In the genomic region with DNA sequence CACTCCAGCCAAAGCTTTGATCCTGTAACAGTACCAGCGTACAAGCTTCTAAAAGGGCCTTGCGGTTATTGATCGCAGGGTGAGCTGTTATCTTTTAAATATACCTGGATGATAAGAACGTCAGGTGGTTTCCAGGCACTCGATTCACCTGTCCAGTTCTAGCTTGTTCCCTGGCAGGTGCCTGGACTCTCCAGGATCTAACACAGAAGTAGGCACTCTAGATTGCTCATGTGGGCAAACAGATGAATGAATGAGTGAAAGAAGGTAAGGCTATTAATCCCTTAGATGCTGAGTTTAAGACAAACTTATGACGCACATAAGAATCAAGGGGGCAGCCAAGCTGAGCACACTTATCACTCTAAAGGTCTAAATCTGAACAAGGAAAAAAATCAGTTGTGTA, we compare ENCODE assay signal across 21 mouse cellular contexts.
A peak's percentile ranks its signal among the peaks of the same experiment; 100 is the strongest.
DNase-seq lines count a peak whose midpoint lies in the region; ATAC-seq and TF ChIP-seq lines count a peak whose summit lies in the region.
"Had no signal": no experiment of that assay in that cellular context is flagged by ENCODE, and none has a peak within 500 bp of the region (broad histone marks: within the 10 kb centered on the region; RNA-seq: fewer than 3 reads in every experiment).

No protein-coding gene starts in this region.

- no peak for TF ChIP-seq POLR2A in kidney, adult 2 months (IDR thresholded peaks at IDR 0.05; ENCODE audit: low read depth, low read length)

- no peak for DNase-seq in kidney, adult 2 months
- no peak for DNase-seq in kidney, postnatal 36 days
- peak; percentile 49 for DNase-seq in lung, postnatal 25 days (ENCODE audit: low spot score)
- DNase-seq in lung, postnatal 10 days, result no peak
- peak; percentile 34 for DNase-seq in stomach, postnatal 0 days (ENCODE audit: low spot score)
- no peak for DNase-seq in thymus, postnatal 10 days (ENCODE audit: low spot score in 2 of 2)
- DNase-seq: adrenal gland, postnatal 25 days; cerebellum, adult 9-10 months; forebrain, postnatal 0 days; gastrocnemius, postnatal 36 days; liver, embryonic 13.5 days; spleen, adult 18-20 months; thymus, postnatal 14 days had no signal

- no peak overlapping the region for H3K9ac ChIP-seq in intestine, postnatal 0 days (ENCODE audit: low read depth, low read length)
- no peak overlapping the region for H3K9ac ChIP-seq in stomach, postnatal 0 days (ENCODE audit: low read length)
- H3K9ac ChIP-seq: forebrain, postnatal 0 days; hindbrain, embryonic 14.5 days; liver, embryonic 13.5 days; lung, embryonic 15.5 days; midbrain, embryonic 12.5 days had no signal

- peaks cover 4% of the 10 kb centered on the region; the same call in 1 of the 2 replicates for H3K36me3 ChIP-seq in kidney, adult 2 months (ENCODE audit: control insufficient read depth, insufficient read depth, low read length)
- no peaks in the 10 kb centered on the region for H3K36me3 ChIP-seq in intestine, postnatal 0 days (ENCODE audit: control insufficient read depth, insufficient read depth)
- H3K36me3 ChIP-seq in stomach, postnatal 0 days (ENCODE audit: control insufficient read depth, insufficient read depth, low read length), result no peaks in the 10 kb centered on the region
- H3K36me3 ChIP-seq: embryonic facial prominence, embryonic 10.5 days; forebrain, embryonic 10.5 days; liver, embryonic 13.5 days; lung, embryonic 15.5 days; midbrain, embryonic 12.5 days had no signal

- H3K9me3 ChIP-seq in intestine, postnatal 0 days (ENCODE audit: control insufficient read depth), result no peaks in the 10 kb centered on the region
- no peaks in the 10 kb centered on the region for H3K9me3 ChIP-seq in stomach, postnatal 0 days (ENCODE audit: control insufficient read depth, low read length)
- H3K9me3 ChIP-seq: embryonic facial prominence, embryonic 10.5 days; forebrain, embryonic 10.5 days; liver, embryonic 13.5 days; lung, embryonic 15.5 days; midbrain, embryonic 12.5 days had no signal

- H3K4me2 ChIP-seq in intestine, postnatal 0 days (replicated peaks; ENCODE audit: low read depth), result no peak overlapping the region
- no peak overlapping the region for H3K4me2 ChIP-seq in stomach, postnatal 0 days (replicated peaks; ENCODE audit: low read depth)
- H3K4me2 ChIP-seq: hindbrain, embryonic 14.5 days; liver, embryonic 13.5 days; lung, embryonic 15.5 days; midbrain, embryonic 12.5 days had no signal

- peak; percentile 71 for ATAC-seq in intestine, postnatal 0 days
- 0 out of 2 replicates have a peak, but pooled peaks have one; percentile 47 for ATAC-seq in stomach, postnatal 0 days (ENCODE audit: low FRiP score, low TSS enrichment)
- ATAC-seq: CD4-positive, CD25-positive, alpha-beta regulatory T cell, adult 4 months; forebrain, postnatal 0 days; inflammation-experienced regulatory T-cells, adult 6 months had no signal

- no peaks in the 10 kb centered on the region for H3K27me3 ChIP-seq in kidney, adult 2 months (replicated peaks; ENCODE audit: control insufficient read depth, insufficient read depth, low read length)
- H3K27me3 ChIP-seq in intestine, postnatal 0 days (replicated peaks; ENCODE audit: control insufficient read depth, insufficient read depth, low read length), result no peaks in the 10 kb centered on the region
- no peaks in the 10 kb centered on the region for H3K27me3 ChIP-seq in stomach, postnatal 0 days (ENCODE audit: control insufficient read depth, insufficient read depth, low read length)
- H3K27me3 ChIP-seq: liver, embryonic 13.5 days; lung, embryonic 15.5 days; midbrain, embryonic 12.5 days had no signal

- no peak for TF ChIP-seq CTCF in kidney, adult 2 months (conservative IDR thresholded peaks at IDR 0.05; ENCODE audit: insufficient read depth, insufficient read length, low read depth, low read length)
- TF ChIP-seq CTCF in intestine, postnatal 0 days (IDR thresholded peaks at IDR 0.05; ENCODE audit: low read depth), result no peak
- TF ChIP-seq CTCF in stomach, postnatal 0 days (IDR thresholded peaks at IDR 0.05; ENCODE audit: low read depth), result no peak

- H3K27ac ChIP-seq in kidney, adult 2 months (ENCODE audit: insufficient read depth, low read depth, low read length), result peak overlapping the region; percentile 81; the same call in 1 of the 2 replicates
- H3K27ac ChIP-seq in intestine, postnatal 0 days (ENCODE audit: low read depth, low read length), result no peak overlapping the region
- H3K27ac ChIP-seq in stomach, postnatal 0 days (replicated peaks), result no peak overlapping the region
- H3K27ac ChIP-seq: embryonic facial prominence, embryonic 10.5 days; forebrain, embryonic 10.5 days; hindbrain, embryonic 14.5 days; liver, embryonic 13.5 days; lung, embryonic 15.5 days; midbrain, embryonic 12.5 days had no signal

- H3K4me1 ChIP-seq in kidney, adult 2 months (ENCODE audit: control insufficient read depth, insufficient read depth, low read length), result peaks cover 30% of the 10 kb centered on the region
- H3K4me1 ChIP-seq in intestine, postnatal 0 days (replicated peaks; ENCODE audit: control insufficient read depth, insufficient read depth, low read length), result 0 out of 2 replicates have a peak, but pooled peaks cover 5% of the 10 kb centered on the region
- no peaks in the 10 kb centered on the region for H3K4me1 ChIP-seq in stomach, postnatal 0 days (replicated peaks; ENCODE audit: control insufficient read depth, insufficient read depth)
- H3K4me1 ChIP-seq: liver, embryonic 13.5 days; midbrain, embryonic 12.5 days had no signal

- no peak for TF ChIP-seq EP300 in stomach, postnatal 0 days (optimal IDR thresholded peaks at IDR 0.05)

- H3K4me3 ChIP-seq in kidney, adult 2 months (ENCODE audit: insufficient read depth, low read depth, low read length), result no peak overlapping the region
- no peak overlapping the region for H3K4me3 ChIP-seq in intestine, postnatal 0 days (ENCODE audit: low read depth, low read length)
- no peak overlapping the region for H3K4me3 ChIP-seq in stomach, postnatal 0 days (ENCODE audit: low read depth, low read length)
- H3K4me3 ChIP-seq: embryonic facial prominence, embryonic 10.5 days; forebrain, embryonic 10.5 days; liver, embryonic 13.5 days; lung, embryonic 15.5 days; midbrain, embryonic 12.5 days had no signal

- 84% methylated on average over 6 of the region's 6 CpGs for WGBS in kidney, adult 2 months
- WGBS in intestine, postnatal 0 days, result 37% methylated on average over 6 of the region's 6 CpGs
- WGBS in stomach, postnatal 0 days, result 72% methylated on average over 6 of the region's 6 CpGs

Comparison
In these comparisons a context has a peak if more than half of its experiments do, and no peak if none do; other contexts are left out.
1. DNase-seq: peak in lung, postnatal 25 days (single experiment) and stomach, postnatal 0 days (single experiment); none in kidney, adult 2 months (single experiment), kidney, postnatal 36 days (0 of 2), lung, postnatal 10 days (single experiment) and thymus, postnatal 10 days (0 of 2).